Mouse (Mus musculus) B cell, adult 62 days (primary cell): ENCODE results near the gene Klk1b16. TPM values are rescaled to one million over a fixed set of nuclear protein-coding genes. Genes with fewer than 3 reads are reported as not detected.

Experiments used
- total RNA-seq: library from RNA; stranded (reverse); gene quantifications from 4 replicates; pipeline ENCODE4 v1.2.4, GENCODE M21; 2023

Gene Klk1b16
- not detected in 4 replicates for total RNA-seq

DNA sequence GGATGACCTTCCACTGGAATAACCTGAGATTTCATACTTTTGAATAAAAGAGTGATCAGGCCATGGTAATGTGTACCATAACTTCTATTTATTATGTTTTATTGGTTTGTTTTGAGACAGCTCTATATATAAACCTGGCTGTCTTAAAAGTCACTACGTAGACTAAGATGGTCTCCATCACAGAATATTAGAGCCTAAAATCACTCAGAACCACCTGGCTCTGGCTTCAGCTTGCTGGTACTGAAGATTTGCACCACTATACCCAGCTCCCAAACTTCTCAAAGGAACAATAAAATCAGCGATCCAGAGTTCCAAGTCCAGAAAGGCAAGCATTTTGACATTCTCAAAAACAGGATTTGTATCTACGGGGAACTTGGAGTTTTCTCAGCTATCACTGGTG is at the start of gene Klk1b16:
TSS of gene Klk1b16 (plus strand) at position 301 of the 400 bp plus-strand sequence.

DNA sequence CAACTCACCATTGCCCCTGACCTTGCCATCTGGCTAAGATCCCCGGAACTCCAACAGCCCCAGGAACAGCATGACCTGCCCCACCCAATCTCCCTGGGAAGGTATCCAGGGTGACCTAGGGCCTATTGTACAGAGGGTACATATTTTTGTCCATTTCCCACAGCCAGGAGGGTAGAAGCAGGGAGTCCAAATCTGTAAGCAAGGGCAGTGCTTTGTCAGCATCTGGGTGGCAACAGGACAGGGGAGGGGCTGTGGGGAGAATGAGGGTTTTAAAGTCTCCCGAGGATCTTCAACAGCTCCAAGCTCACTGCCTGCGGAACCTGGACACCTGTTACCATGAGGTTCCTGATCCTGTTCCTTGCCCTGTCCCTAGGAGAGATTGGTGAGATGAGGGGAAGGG is 34.5 kb upstream of the Klk1b16 start, which contains the start of gene Klk1b21:
TSS of gene Klk1b21 (plus strand) at position 301 of the 400 bp plus-strand sequence.

DNA sequence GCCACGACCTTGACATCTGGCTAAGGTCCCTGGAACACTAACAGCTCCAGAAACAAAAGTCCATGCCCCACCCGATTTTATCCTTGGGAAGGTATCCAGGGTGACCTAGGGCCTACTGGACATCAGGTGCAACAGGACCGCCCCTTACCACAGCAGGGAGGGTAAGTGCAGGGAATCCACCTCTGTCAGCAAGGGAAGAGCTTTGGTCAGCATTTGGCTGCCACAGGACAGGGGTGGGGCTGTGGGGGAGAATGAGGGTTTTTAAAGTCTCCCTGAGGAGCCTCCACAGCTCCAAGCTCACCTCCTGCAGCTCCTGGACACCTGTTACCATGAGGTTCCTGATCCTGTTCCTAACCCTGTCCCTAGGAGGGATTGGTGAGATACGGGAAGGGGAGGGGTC is 24.2 kb upstream of the Klk1b16 start, which contains the start of gene Klk1b22:
TSS of gene Klk1b22 (plus strand) at position 301 of the 400 bp plus-strand sequence.

DNA sequence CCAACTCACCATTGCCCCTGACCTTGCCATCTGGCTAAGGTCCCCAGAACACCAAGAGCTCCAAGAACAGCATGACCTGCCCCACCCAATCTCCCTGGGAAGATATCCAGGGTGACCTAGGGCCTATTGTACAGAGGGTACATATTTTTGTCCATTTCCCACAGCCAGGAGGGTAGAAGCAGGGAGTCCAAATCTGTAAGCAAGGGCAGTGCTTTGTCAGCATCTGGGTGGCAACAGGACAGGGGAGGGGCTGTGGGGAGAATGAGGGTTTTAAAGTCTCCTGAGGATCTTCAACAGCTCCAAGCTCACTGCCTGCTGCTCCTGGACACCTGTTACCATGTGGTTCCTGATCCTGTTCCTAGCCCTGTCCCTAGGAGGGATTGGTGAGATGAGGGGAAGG is 51.4 kb downstream of the Klk1b16 start, which contains the start of gene Klk1b24:
TSS of gene Klk1b24 (plus strand) at position 301 of the 400 bp plus-strand sequence.

Other genes starting within 250 kb of the Klk1b16 start
- gene Klk15, start 203.0 kb upstream of the Klk1b16 start, total RNA-seq = not detected in 4 replicates
- gene Klk1b8, start 186.1 kb upstream of the Klk1b16 start, total RNA-seq = not detected in 4 replicates
- gene Klk1b1, start 170.0 kb upstream of the Klk1b16 start, total RNA-seq = not detected in 4 replicates
- not detected in 4 replicates for gene Klk1b9, start 160.7 kb upstream of the Klk1b16 start, total RNA-seq
- not detected in 4 replicates for gene Klk1b11, start 140.9 kb upstream of the Klk1b16 start, total RNA-seq
- gene Klk1b26, start 124.6 kb upstream of the Klk1b16 start, total RNA-seq = not detected in 4 replicates
- not detected in 4 replicates for gene Klk1b27, start 84.5 kb upstream of the Klk1b16 start, total RNA-seq
- gene Klk1b21, start 34.4 kb upstream of the Klk1b16 start, total RNA-seq = not detected in 4 replicates
- not detected in 4 replicates for gene Klk1b22, start 24.1 kb upstream of the Klk1b16 start, total RNA-seq
- not detected in 4 replicates for gene Klk1b24, start 51.5 kb downstream of the Klk1b16 start, total RNA-seq
- not detected in 4 replicates for gene Klk1b3, start 61.4 kb downstream of the Klk1b16 start, total RNA-seq
- gene Klk1b4, start 70.7 kb downstream of the Klk1b16 start, total RNA-seq = not detected in 4 replicates
- not detected in 4 replicates for gene Klk1b5, start 79.2 kb downstream of the Klk1b16 start, total RNA-seq
- 0.63 TPM in 1 of 4 replicates, not detected in the others for gene Klk1, start 88.6 kb downstream of the Klk1b16 start, total RNA-seq
- not detected in 4 replicates for gene Gm36864, start 99.4 kb downstream of the Klk1b16 start, total RNA-seq
- gene 1700028J19Rik, start 109.9 kb downstream of the Klk1b16 start, total RNA-seq = 0.81 to 2.1 TPM (median 1.7 TPM) in 4 replicates
- 172 to 193 TPM (median 186 TPM) in 4 replicates for gene 2410002F23Rik, start 110.0 kb downstream of the Klk1b16 start, total RNA-seq
- gene Acp4, start 120.6 kb downstream of the Klk1b16 start, total RNA-seq = not detected in 4 replicates
- gene Gm15517, start 124.7 kb downstream of the Klk1b16 start, total RNA-seq = not detected in 4 replicates
- 1.7 to 2.6 TPM (median 2.3 TPM) in 4 replicates for gene Clec11a, start 170.1 kb downstream of the Klk1b16 start, total RNA-seq
- 37.6 to 51.0 TPM (median 41.9 TPM) in 4 replicates for gene Shank1, start 173.5 kb downstream of the Klk1b16 start, total RNA-seq
- not detected in 4 replicates for gene Syt3, start 247.3 kb downstream of the Klk1b16 start, total RNA-seq
- gene 1700008O03Rik, start 249.1 kb downstream of the Klk1b16 start, total RNA-seq = not detected in 4 replicates